Mouse (Mus musculus) G1E (cell line): ENCODE data around the gene Thada.

ENCODE experiments used
- CTCF ChIP-seq: IDR thresholded peaks from 2 replicates; pipeline ENCODE4 v1.5.1; 2012; ENCODE audit warnings: low read depth, low read length, inconsistent platforms, mixed read lengths
- POLR2AphosphoS5 ChIP-seq: IDR thresholded peaks from 2 replicates; pipeline ENCODE4 v1.6.1; 2012; ENCODE audit warnings: low read depth, low read length, inconsistent platforms; ENCODE audit not compliant: insufficient replicate concordance
- TAL1 ChIP-seq: conservative IDR thresholded peaks from 2 replicates; pipeline ENCODE4 v1.6.1; 2012; ENCODE audit warnings: low read depth, low read length, inconsistent platforms, mixed read lengths

DNA sequence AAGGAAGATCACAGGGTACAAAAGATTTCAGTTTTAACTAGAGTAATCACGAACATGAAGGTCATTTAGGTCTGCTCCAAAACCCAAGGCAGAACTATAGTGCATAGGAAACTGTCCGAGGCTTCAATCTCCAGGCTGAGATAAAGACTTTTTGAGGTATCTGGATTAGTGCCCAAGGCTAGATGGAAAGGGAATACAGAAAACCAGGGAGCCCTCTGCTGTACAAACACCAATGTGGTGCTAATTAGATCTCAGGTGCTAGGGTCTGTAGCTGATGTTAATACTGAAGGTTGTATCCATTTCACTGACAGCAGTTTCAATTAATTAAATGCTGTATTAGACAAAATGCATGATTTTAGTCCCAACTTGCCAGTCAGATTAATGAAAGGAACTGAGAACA, 124.3 kb downstream of the Thada start:
- TF ChIP-seq CTCF = no peak
- TF ChIP-seq TAL1 = no peak
- no peak for TF ChIP-seq POLR2AphosphoS5
